Mouse (Mus musculus) neural tube, embryonic 14.5 days (tissue): ENCODE measurements around the gene Uimc1. TPM values are rescaled to one million over a fixed set of nuclear protein-coding genes. Genes with fewer than 3 reads are reported as not detected.

Experiments
- ATAC-seq: fragments of 200-750 bp; cut with Nextera tagmentation; 2 replicates; pipeline ENCODE4 v1.8.0; 2017; ENCODE audit warnings: low read depth, mild to moderate bottlenecking, moderate TSS enrichment, moderate library complexity
- H3K27ac ChIP-seq: fragments of 300-500 bp; sonication (generic); 2 replicates; pipeline ENCODE4 v1.5.1; 2014; ENCODE audit warnings: low read depth, mild to moderate bottlenecking, control low read depth, low read length, moderate library complexity, mixed read lengths
- H3K27me3 ChIP-seq: fragments of 300-500 bp; sonication (generic); 2 replicates; pipeline ENCODE4 v1.6.1; 2014; ENCODE audit warnings: low read length; ENCODE audit not compliant: control insufficient read depth, insufficient read depth
- H3K36me3 ChIP-seq: fragments of 300-500 bp; sonication (generic); 2 replicates; pipeline ENCODE4 v1.6.1; 2014; ENCODE audit warnings: low read length, mixed read lengths; ENCODE audit not compliant: control insufficient read depth, insufficient read depth
- H3K4me1 ChIP-seq: fragments of 300-500 bp; sonication (generic); 2 replicates; pipeline ENCODE4 v1.6.1; 2014; ENCODE audit warnings: low read length; ENCODE audit not compliant: control insufficient read depth, insufficient read depth
- H3K4me2 ChIP-seq: fragments of 300-500 bp; sonication (generic); 2 replicates; pipeline ENCODE4 v1.6.1; 2014; ENCODE audit warnings: mild to moderate bottlenecking, low read depth, low read length, control low read depth
- H3K4me3 ChIP-seq: fragments of 300-500 bp; sonication (generic); 2 replicates; pipeline ENCODE4 v1.5.1; 2014; ENCODE audit warnings: low read depth, low read length, control low read depth, mixed read lengths
- H3K9ac ChIP-seq: fragments of 300-500 bp; sonication (generic); replicated peaks from 2 replicates; pipeline ENCODE4 v1.6.1; 2014; ENCODE audit warnings: low read depth, mild to moderate bottlenecking, control low read depth, low read length, mixed read lengths
- H3K9me3 ChIP-seq: fragments of 300-500 bp; sonication (generic); 2 replicates; pipeline ENCODE4 v1.6.1; 2016; ENCODE audit warnings: low read length; ENCODE audit not compliant: control insufficient read depth
- WGBS: fragments of 180-500 bp; shearing (Covaris S2); extraction: QIAGEN DNeasy Blood & Tissue Kit; methylation state at CpG from one replicate; pipeline ENCODE4 v1.1.7; 2014; 5-methylcytosine and 5-hydroxymethylcytosine counted together
- polyA plus RNA-seq: library from polyadenylated mRNA; unstranded; fragments of >200 nt; fragmentation: Nextera tagmentation; extraction: Ambion mirVana; gene quantifications from 2 replicates; pipeline ENCODE4 v1.2.1, GENCODE M21; 2014

Uimc1 gene
- polyA plus RNA-seq, 1 experiment from 2014 or later, result 20.6 TPM

- no peak for ATAC-seq
- H3K9ac ChIP-seq, result no peak overlapping the region
- no peak overlapping the region for H3K27ac ChIP-seq
- H3K4me2 ChIP-seq, result no peak overlapping the region
- no peaks in the 10 kb centered on the region; the same call in 1 of the 2 replicates for H3K27me3 ChIP-seq
- no peaks in the 10 kb centered on the region for H3K9me3 ChIP-seq
- no peak overlapping the region for H3K4me3 ChIP-seq
- 81% methylated on average over 7 of the region's 7 CpGs for WGBS
- H3K36me3 ChIP-seq, result no peaks in the 10 kb centered on the region
- peaks cover 15% of the 10 kb centered on the region; the same call in 1 of the 2 replicates for H3K4me1 ChIP-seq
Observed at GRCm38 (mm10) chr13:54992215-54992614, 107.9 kb downstream of the Uimc1 start.

GRCm38 (mm10) chr13:54988181-54988760, 111.8 kb downstream of the Uimc1 start:
- ATAC-seq, result no peak
- Histone ChIP-seq H3K4me2 (no peak overlapping the region), H3K27me3 (no peaks in the 10 kb centered on the region; the same call in 1 of the 2 replicates), H3K9ac (no peak overlapping the region), H3K9me3 (no peaks in the 10 kb centered on the region), H3K4me3 (no peak overlapping the region), H3K27ac (no peak overlapping the region; the same call in 1 of the 2 replicates), H3K36me3 (no peaks in the 10 kb centered on the region), H3K4me1 (peaks cover 13% of the 10 kb centered on the region; the same call in 1 of the 2 replicates)
- WGBS, result 46% methylated on average over 7 of the region's 7 CpGs

DNA sequence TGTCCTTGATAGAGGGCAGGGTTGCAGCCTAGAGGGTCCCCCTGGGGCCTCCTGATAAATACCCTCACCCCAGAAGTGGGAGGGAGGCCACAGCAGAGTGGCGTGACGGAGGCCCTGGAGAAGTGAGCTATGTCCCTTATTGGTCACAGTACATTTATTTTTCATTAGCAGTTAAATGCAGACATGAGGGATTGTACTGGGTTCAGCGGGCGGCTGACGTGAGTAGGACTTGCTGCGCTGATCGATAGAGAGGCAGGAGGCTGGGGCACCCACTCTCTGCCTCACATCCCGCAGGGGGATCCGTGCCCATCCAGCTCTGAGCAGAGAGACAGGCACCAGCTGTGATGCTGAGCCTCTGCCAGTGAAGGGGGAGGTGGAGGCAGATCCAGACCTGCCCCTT, 112.7 kb downstream of the Uimc1 start:
- no peaks in the 10 kb centered on the region for H3K36me3 ChIP-seq
- no peak overlapping the region for H3K9ac ChIP-seq
- H3K4me3 ChIP-seq, result no peak overlapping the region
- H3K27me3 ChIP-seq, result peaks cover 4% of the 10 kb centered on the region; the same call in 1 of the 2 replicates
- H3K4me1 ChIP-seq, result peaks cover 13% of the 10 kb centered on the region; the same call in 1 of the 2 replicates
- no peak overlapping the region; the same call in 1 of the 2 replicates for H3K27ac ChIP-seq
- WGBS, result 29% methylated on average over 9 of the region's 9 CpGs
- no peak overlapping the region for H3K4me2 ChIP-seq
- ATAC-seq, result peak; percentile 71
- H3K9me3 ChIP-seq, result no peaks in the 10 kb centered on the region

DNA sequence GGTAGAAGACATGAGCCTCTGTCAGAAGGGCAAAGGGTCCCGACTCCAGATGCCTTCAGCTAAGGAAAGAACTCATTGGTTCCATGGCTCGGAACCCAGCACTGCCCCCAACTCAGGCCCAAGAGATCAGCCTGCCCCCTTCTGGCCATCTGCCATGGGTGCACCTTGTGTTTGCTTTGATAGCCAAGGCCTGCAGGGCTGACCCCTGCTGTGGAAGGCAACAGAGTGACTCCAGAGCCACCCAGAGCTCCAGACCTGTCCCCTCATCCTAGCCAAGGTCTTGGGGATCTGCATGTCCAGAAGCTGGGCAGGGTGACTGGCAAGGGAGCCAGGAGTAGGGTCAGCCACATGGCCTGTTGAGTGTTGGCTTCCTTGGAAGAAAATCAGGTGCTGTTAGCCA, 116.5 kb downstream of the Uimc1 start:
- H3K36me3 ChIP-seq, result no peaks in the 10 kb centered on the region
- 0 out of 2 replicates have a peak, but pooled peaks cover 4% of the 10 kb centered on the region for H3K27me3 ChIP-seq
- peaks cover 22% of the 10 kb centered on the region for H3K4me1 ChIP-seq
- no peak for ATAC-seq
- H3K9ac ChIP-seq, result no peak overlapping the region
- no peak overlapping the region for H3K4me2 ChIP-seq
- WGBS, result 66% methylated on average over 2 of the region's 2 CpGs
- H3K27ac ChIP-seq, result no peak overlapping the region
- H3K9me3 ChIP-seq, result no peaks in the 10 kb centered on the region
- H3K4me3 ChIP-seq, result no peak overlapping the region

DNA sequence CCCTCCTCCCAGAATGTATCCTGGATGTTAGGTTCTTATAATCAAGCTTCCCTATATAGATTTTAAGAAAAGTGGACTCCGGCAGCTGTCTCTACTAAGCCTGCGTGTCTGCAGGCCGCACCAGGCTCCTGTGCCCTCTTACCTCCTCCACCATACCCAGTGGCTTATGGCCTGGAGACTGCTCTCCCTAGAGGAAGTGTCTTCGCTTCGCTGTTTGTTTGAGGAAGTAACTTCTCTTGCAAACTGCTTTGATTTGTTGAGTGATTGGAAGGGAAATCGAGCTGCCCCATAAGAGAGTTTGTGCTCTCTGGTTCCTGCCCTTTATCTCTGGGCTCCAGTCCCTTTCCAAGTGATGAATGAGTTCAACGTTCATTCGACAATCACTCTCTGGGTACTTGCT, 117.1 kb downstream of the Uimc1 start:
- Histone ChIP-seq H3K9me3 (no peaks in the 10 kb centered on the region), H3K27ac (no peak overlapping the region), H3K27me3 (0 out of 2 replicates have a peak, but pooled peaks cover 4% of the 10 kb centered on the region), H3K4me2 (no peak overlapping the region), H3K36me3 (no peaks in the 10 kb centered on the region), H3K4me1 (peaks cover 22% of the 10 kb centered on the region), H3K4me3 (no peak overlapping the region), H3K9ac (no peak overlapping the region)
- no peak for ATAC-seq
- whole genome bisulfite sequencing, result 81% methylated on average over 8 of the region's 8 CpGs

DNA sequence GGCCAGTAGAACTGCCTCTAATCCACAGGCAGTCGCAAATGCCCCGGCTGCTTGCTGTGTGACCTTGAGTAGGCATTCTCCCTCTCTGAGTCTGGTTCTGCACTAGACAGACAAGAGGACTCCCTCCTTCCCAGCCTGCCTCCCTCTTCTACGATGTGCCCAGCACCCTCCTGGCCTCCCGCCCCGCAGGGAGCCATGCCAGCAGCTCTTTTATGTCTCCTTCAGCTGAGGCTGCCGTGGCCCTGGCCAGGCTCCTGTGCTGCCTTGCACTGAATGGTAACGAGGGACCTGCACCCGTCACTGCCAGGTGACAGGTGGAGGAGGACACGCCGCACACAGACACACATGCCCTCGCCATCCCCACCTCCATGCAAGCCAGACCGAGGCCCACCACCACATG, 119.1 kb downstream of the Uimc1 start:
- Histone ChIP-seq H3K4me1 (peaks cover 9% of the 10 kb centered on the region), H3K9ac (no peak overlapping the region), H3K27me3 (0 out of 2 replicates have a peak, but pooled peaks cover 4% of the 10 kb centered on the region), H3K9me3 (no peaks in the 10 kb centered on the region), H3K4me2 (no peak overlapping the region), H3K4me3 (no peak overlapping the region), H3K36me3 (no peaks in the 10 kb centered on the region), H3K27ac (no peak overlapping the region)
- ATAC-seq, result peak; percentile 23; the same call in 1 of the 2 replicates
- WGBS, result 54% methylated on average over 12 of the region's 12 CpGs

GRCm38 (mm10) chr13:54978804-54979203, 121.3 kb downstream of the Uimc1 start:
- no peak overlapping the region for H3K4me3 ChIP-seq
- H3K4me2 ChIP-seq, result no peak overlapping the region
- peaks cover 9% of the 10 kb centered on the region for H3K4me1 ChIP-seq
- H3K27me3 ChIP-seq, result 0 out of 2 replicates have a peak, but pooled peaks cover 4% of the 10 kb centered on the region
- no peak overlapping the region for H3K27ac ChIP-seq
- no peak overlapping the region for H3K9ac ChIP-seq
- no peaks in the 10 kb centered on the region for H3K9me3 ChIP-seq
- no peak for ATAC-seq
- 39% methylated on average over 8 of the region's 8 CpGs for WGBS
- H3K36me3 ChIP-seq, result no peaks in the 10 kb centered on the region

Other genes starting within 250 kb of the Uimc1 start
- 12.4 and 15.7 TPM in 2 replicates for gene Unc5a, start 150.9 kb downstream of the Uimc1 start, polyA plus RNA-seq
- gene Hk3, start 78.9 kb downstream of the Uimc1 start, polyA plus RNA-seq, result 0.13 and 1.0 TPM in 2 replicates
- gene Zfp346, start 5.0 kb upstream of the Uimc1 start, polyA plus RNA-seq, result 34.2 and 34.5 TPM in 2 replicates
- not detected in 2 replicates for gene Gm17617, start 33.2 kb upstream of the Uimc1 start, polyA plus RNA-seq
- 0.35 and 1.1 TPM in 2 replicates for gene Fgfr4, start 52.3 kb upstream of the Uimc1 start, polyA plus RNA-seq
- 61.9 and 76.8 TPM in 2 replicates for gene Nsd1, start 109.5 kb upstream of the Uimc1 start, polyA plus RNA-seq
- 316 and 329 TPM in 2 replicates for gene Prelid1, start 220.2 kb upstream of the Uimc1 start, polyA plus RNA-seq
- gene Rab24, start 221.6 kb upstream of the Uimc1 start, polyA plus RNA-seq, result 99.0 and 101 TPM in 2 replicates
- gene Mxd3, start 229.5 kb upstream of the Uimc1 start, polyA plus RNA-seq, result 5.7 and 5.9 TPM in 2 replicates